Mouse (Mus musculus) liver, embryonic 15.5 days (tissue): ENCODE results near the gene Aspscr1. TPM values are rescaled to one million over a fixed set of nuclear protein-coding genes. Genes with fewer than 3 reads are reported as not detected.

Source experiments
- ATAC-seq: fragments of 200-750 bp; cut with Nextera tagmentation; 2 replicates; pipeline ENCODE4 v1.8.0; 2017; ENCODE audit warnings: moderate number of reproducible peaks, mild to moderate bottlenecking, moderate library complexity; ENCODE audit not compliant: insufficient read depth
- H3K27ac ChIP-seq: fragments of 300-500 bp; sonication (generic); replicated peaks from 2 replicates; pipeline ENCODE4 v1.5.1; 2015; ENCODE audit warnings: mild to moderate bottlenecking, inconsistent platforms
- H3K27me3 ChIP-seq: fragments of 300-500 bp; sonication (generic); 2 replicates; pipeline ENCODE4 v1.6.1; 2015; ENCODE audit warnings: mild to moderate bottlenecking, inconsistent platforms
- H3K36me3 ChIP-seq: fragments of 300-500 bp; sonication (generic); replicated peaks from 2 replicates; pipeline ENCODE4 v1.6.1; 2015; ENCODE audit warnings: moderate library complexity, mild to moderate bottlenecking, inconsistent platforms
- H3K4me1 ChIP-seq: fragments of 300-500 bp; sonication (generic); replicated peaks from 2 replicates; pipeline ENCODE4 v1.6.1; 2015; ENCODE audit warnings: inconsistent platforms
- H3K4me2 ChIP-seq: fragments of 300-500 bp; sonication (generic); 2 replicates; pipeline ENCODE4 v1.6.1; 2015; ENCODE audit warnings: moderate library complexity, mild to moderate bottlenecking, inconsistent platforms
- H3K4me3 ChIP-seq: fragments of 300-500 bp; sonication (generic); replicated peaks from 2 replicates; pipeline ENCODE4 v1.5.1; 2015; ENCODE audit warnings: mild to moderate bottlenecking, inconsistent platforms
- H3K9ac ChIP-seq: fragments of 300-500 bp; sonication (generic); 2 replicates; pipeline ENCODE4 v1.6.1; 2015; ENCODE audit warnings: moderate library complexity, mild to moderate bottlenecking, inconsistent platforms
- H3K9me3 ChIP-seq: fragments of 300-500 bp; sonication (generic); replicated peaks from 2 replicates; pipeline ENCODE4 v1.6.1; 2016; ENCODE audit warnings: inconsistent platforms
- WGBS: fragments of 180-500 bp; shearing (Covaris S2); methylation state at CpG from one replicate; pipeline ENCODE4 v1.1.7; 2015; ENCODE audit warnings: mixed read lengths; ENCODE audit not compliant: insufficient replicate concordance; 5-methylcytosine and 5-hydroxymethylcytosine counted together
- polyA plus RNA-seq: library from polyadenylated mRNA; unstranded; fragments of >200 nt; fragmentation: Nextera tagmentation; extraction: Ambion mirVana; gene quantifications from 2 replicates; pipeline ENCODE4 v1.2.1, GENCODE M21; 2015

Gene Aspscr1
- polyA plus RNA-seq, result 45.1 and 47.9 TPM in 2 replicates

DNA sequence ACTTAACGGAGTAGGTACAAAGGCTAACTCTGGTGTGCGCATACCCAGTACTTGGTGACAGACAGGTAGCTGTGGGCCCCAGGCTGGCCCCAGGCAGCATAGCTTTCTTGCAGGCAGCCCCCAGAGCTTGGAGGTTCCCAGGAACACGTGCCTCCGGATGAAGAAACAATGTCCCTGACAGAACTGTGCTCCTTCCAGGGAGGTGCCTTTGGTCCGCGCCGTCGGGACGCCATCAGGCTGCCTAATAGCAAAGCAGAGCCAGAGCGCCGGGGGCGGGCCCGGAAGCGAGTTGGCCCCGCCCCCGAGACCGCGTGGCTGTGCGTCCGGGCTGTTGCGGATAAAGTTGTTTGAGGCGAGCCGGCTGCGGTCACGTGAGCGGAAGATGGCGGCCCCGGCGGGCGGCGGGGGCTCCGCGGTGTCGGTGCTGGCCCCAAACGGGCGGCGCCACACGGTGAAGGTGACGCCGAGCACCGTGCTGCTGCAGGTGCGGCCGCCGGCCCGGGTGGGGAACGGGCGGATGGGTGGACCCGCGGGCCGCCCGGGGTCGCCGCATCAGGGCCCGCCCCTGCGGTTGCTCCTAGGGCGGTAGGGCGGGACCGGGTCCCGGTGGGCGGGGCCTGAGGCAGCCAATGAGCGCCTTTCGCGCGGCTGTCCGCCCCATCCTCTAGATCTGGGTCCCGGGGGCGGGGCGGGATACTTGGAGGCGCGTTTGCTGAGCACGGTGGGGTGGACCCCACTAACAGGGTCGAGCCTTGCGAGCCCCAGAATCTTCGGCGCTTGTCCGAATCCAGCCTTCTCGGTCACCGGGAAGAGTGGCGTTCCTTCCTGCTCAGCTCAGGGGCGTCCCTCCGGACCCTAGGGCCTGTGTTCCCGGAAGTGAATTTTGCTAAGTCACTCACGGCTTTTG lies at the start of gene Aspscr1:
Aspscr1 (plus strand) TSS at position 287 of the 907 bp plus-strand sequence.
- peaks cover 42% of the 10 kb centered on the region for H3K4me1 ChIP-seq
- peak within 1 kb of the TSS; percentile 73 for H3K9ac ChIP-seq
- H3K4me3 ChIP-seq, result peak within 1 kb of the TSS; percentile 85
- 0 out of 2 replicates have a peak, but pooled peaks cover 6% of the 10 kb centered on the region for H3K27me3 ChIP-seq
- peak; percentile 97 for ATAC-seq
- peaks cover 14% of the 10 kb centered on the region for H3K36me3 ChIP-seq
- H3K4me2 ChIP-seq, result peak within 1 kb of the TSS; percentile 91
- H3K9me3 ChIP-seq, result no peaks in the 10 kb centered on the region
- H3K27ac ChIP-seq, result peak within 1 kb of the TSS; percentile 91
- WGBS, result 1% methylated on average over 78 of the region's 83 CpGs

- WGBS, result 10% methylated on average over 30 of the region's 30 CpGs
- ATAC-seq, result peak; percentile 82
- Histone ChIP-seq H3K9me3 (no peaks in the 10 kb centered on the region), H3K4me3 (peak overlapping the region; percentile 93), H3K4me2 (peak overlapping the region; percentile 90), H3K4me1 (peaks cover 63% of the 10 kb centered on the region), H3K36me3 (peaks cover 66% of the 10 kb centered on the region), H3K27ac (peak overlapping the region; percentile 96), H3K9ac (peak overlapping the region; percentile 93), H3K27me3 (no peaks in the 10 kb centered on the region)
Measured at GRCm38 (mm10) chr11:120623961-120624679, 48.7 kb upstream of the Aspscr1 start.

- H3K36me3 ChIP-seq, result peaks cover 65% of the 10 kb centered on the region
- H3K4me3 ChIP-seq, result peak overlapping the region; percentile 93
- peak overlapping the region; percentile 96 for H3K27ac ChIP-seq
- peak overlapping the region; percentile 93 for H3K9ac ChIP-seq
- WGBS, result 1% methylated on average over 53 of the region's 53 CpGs
- H3K9me3 ChIP-seq, result no peaks in the 10 kb centered on the region
- peak overlapping the region; percentile 90 for H3K4me2 ChIP-seq
- ATAC-seq, result peak; percentile 64
- peaks cover 67% of the 10 kb centered on the region for H3K4me1 ChIP-seq
- no peaks in the 10 kb centered on the region for H3K27me3 ChIP-seq
Measured at GRCm38 (mm10) chr11:120624680-120625111, 48.1 kb upstream of the Aspscr1 start.

GRCm38 (mm10) chr11:120625152-120625775 lies 47.5 kb upstream of the Aspscr1 start, which contains the start of gene Sirt7:
Gene Sirt7 (minus strand): TSS chr11:120625240.
- ATAC-seq, result no peak
- WGBS, result 12% methylated on average over 5 of the region's 5 CpGs
- H3K4me2 ChIP-seq, result peak within 1 kb of the TSS; percentile 90

DNA sequence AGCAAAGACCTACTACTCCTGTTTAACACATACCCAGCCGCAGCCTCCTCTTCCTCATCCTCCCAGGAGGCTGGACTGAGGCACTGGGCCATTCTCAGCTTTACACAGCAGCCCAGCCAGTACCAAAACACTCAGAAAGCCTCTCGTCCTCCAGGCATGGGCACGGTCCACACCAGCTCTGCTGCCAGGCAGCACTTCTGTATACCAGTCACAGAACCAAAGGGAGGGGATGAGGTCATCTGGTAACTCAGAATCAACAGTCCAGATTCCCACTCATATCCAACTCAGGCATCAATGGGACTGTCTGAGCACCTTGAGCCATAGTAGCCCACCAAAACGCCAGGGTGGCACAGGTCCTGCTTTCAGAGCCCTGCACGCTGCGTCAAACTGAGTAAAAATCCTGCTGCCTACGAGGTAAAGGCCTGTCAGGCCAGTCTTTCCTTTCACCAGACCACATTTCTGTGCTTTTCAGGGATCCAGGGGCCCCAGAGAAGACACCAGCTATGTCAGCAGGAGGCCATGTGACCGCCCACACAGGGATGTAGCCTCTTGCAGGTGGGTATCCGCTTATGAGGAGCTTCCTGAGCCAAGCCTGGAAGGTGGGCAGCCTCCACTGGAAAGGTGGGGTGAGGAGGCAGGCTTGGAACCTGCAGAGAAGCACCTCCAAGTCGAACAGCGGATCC lies 45.8 kb upstream of the Aspscr1 start:
- Histone ChIP-seq H3K36me3 (peaks cover 42% of the 10 kb centered on the region), H3K27me3 (no peaks in the 10 kb centered on the region), H3K4me3 (no peak overlapping the region), H3K9ac (0 out of 2 replicates have a peak overlapping the region, but pooled peaks have one; percentile 28), H3K9me3 (no peaks in the 10 kb centered on the region), H3K4me1 (peaks cover 90% of the 10 kb centered on the region), H3K27ac (peak overlapping the region; percentile 96), H3K4me2 (peak overlapping the region; percentile 45)
- 76% methylated on average over 11 of the region's 11 CpGs for whole genome bisulfite sequencing
- no peak for ATAC-seq

More at GRCm38 (mm10) chr11:120625152-120625775, 47.5 kb upstream of the Aspscr1 start, which contains the start of gene Sirt7:
- H3K27ac ChIP-seq, result peak within 1 kb of the TSS; percentile 96
- H3K9me3 ChIP-seq, result no peaks in the 10 kb centered on the region
- peaks cover 73% of the 10 kb centered on the region for H3K4me1 ChIP-seq
- no peaks in the 10 kb centered on the region for H3K27me3 ChIP-seq
- peaks cover 59% of the 10 kb centered on the region for H3K36me3 ChIP-seq
- peak within 1 kb of the TSS; percentile 93 for H3K9ac ChIP-seq
- peak within 1 kb of the TSS; percentile 93 for H3K4me3 ChIP-seq

DNA sequence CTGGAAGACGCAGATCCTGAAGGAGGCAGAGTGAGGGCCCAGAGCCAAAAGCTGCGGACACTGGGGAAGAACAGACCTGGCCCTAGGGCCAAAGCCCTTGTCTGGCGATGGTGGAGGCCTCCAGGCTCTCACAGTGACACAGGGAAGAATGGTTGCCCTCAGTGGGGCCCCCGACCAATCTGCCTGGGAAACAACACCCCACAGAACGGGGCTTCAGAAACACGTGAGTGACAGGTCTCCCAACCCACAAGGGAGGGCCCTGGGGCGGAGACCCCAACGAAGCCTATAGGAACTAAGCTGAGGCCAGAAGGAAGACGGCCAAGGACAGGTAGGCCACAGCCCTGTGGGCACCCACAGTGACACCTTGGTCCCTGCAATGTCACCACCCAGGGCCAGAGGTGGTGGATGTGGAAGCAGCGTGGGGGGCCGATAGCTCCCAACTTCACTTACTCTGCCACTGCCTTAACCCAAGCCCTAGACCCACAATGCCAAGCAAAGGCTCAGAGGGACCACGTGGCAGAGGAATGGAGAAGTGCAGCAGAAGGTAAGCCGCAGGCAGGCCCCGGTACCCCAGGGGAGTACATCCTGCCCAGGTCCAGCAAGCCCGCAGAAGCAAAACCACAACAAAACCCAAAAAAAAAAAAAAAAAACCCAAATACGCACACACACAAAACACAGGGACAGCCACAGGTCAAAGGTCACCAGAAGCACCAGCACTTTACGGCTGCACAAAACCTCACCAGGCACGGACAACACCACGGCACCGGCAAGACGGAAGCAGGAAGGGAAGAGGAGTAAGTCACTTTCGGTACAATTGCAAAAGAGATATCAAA lies 45.1 kb upstream of the Aspscr1 start:
- peak overlapping the region; percentile 27 for H3K4me3 ChIP-seq
- WGBS, result 33% methylated on average over 22 of the region's 22 CpGs
- H3K27ac ChIP-seq, result peak overlapping the region; percentile 96
- H3K9me3 ChIP-seq, result no peaks in the 10 kb centered on the region
- H3K4me2 ChIP-seq, result peak overlapping the region; percentile 45
- ATAC-seq, result no peak
- H3K27me3 ChIP-seq, result no peaks in the 10 kb centered on the region
- peaks cover 35% of the 10 kb centered on the region for H3K36me3 ChIP-seq
- peak overlapping the region; percentile 28 for H3K9ac ChIP-seq
- peaks cover 92% of the 10 kb centered on the region for H3K4me1 ChIP-seq

GRCm38 (mm10) chr11:120628601-120629340 lies 44.0 kb upstream of the Aspscr1 start:
- H3K27ac ChIP-seq, result peak overlapping the region; percentile 99

GRCm38 (mm10) chr11:120629341-120629730 lies 43.4 kb upstream of the Aspscr1 start:
- 24% methylated on average over 23 of the region's 23 CpGs for WGBS
- no peak for ATAC-seq

More at GRCm38 (mm10) chr11:120628601-120629340, 44.0 kb upstream of the Aspscr1 start:
- peak overlapping the region; percentile 94 for H3K4me2 ChIP-seq
- no peak for ATAC-seq
- no peaks in the 10 kb centered on the region for H3K27me3 ChIP-seq
- H3K4me3 ChIP-seq, result peak overlapping the region; percentile 87
- H3K9me3 ChIP-seq, result no peaks in the 10 kb centered on the region
- peak overlapping the region; percentile 98 for H3K9ac ChIP-seq
- WGBS, result 80% methylated on average over 23 of the region's 23 CpGs
- peaks cover 84% of the 10 kb centered on the region for H3K4me1 ChIP-seq
- H3K36me3 ChIP-seq, result peaks cover 24% of the 10 kb centered on the region

DNA sequence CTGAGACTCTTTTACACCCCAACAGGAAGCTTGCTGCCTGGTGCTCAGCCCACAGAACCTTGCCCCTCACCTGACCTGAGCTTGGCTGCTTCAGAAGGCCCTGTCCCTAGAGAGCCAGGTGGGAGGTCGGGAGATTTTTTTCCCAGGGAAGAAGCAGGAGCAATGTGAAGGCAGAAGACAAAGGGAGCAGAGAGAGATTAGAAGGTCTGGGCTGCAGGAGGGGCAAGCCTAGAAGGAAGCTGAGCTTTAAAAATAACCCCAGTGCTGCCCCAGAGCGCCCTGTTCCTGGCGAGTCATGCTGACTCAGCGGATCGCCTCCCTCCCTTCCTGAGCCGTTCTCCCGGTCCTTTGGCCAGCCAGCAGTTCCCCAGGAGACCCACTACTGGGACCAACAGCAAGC lies 42.9 kb upstream of the Aspscr1 start:
- Histone ChIP-seq H3K4me3 (peak overlapping the region; percentile 87), H3K9me3 (no peaks in the 10 kb centered on the region), H3K27me3 (no peaks in the 10 kb centered on the region), H3K4me1 (peaks cover 89% of the 10 kb centered on the region), H3K4me2 (peak overlapping the region; percentile 94), H3K9ac (peak overlapping the region; percentile 98), H3K27ac (peak overlapping the region; percentile 99), H3K36me3 (peaks cover 24% of the 10 kb centered on the region)
- ATAC-seq, result peak; percentile 57
- WGBS, result 3% methylated on average over 7 of the region's 7 CpGs

More at GRCm38 (mm10) chr11:120629341-120629730, 43.4 kb upstream of the Aspscr1 start:
- Histone ChIP-seq H3K36me3 (peaks cover 24% of the 10 kb centered on the region), H3K4me3 (peak overlapping the region; percentile 87), H3K4me1 (peaks cover 84% of the 10 kb centered on the region), H3K27me3 (no peaks in the 10 kb centered on the region), H3K27ac (peak overlapping the region; percentile 99), H3K4me2 (peak overlapping the region; percentile 94), H3K9ac (peak overlapping the region; percentile 98), H3K9me3 (no peaks in the 10 kb centered on the region)
